Mouse (Mus musculus): ENCODE measurements at regions not wholly inside any gene's neighbourhood (a gene's known extent, or its start where the extent isn't known, plus 50 kb on each side); places are given as distances from the start of the nearest gene placed in this dataset.

GRCm38 (mm10) chr1:98174811-98175132 is 79.3 kb upstream of the Pam start:
- DNase-seq = no peak
- H3K4me1 ChIP-seq (ENCODE audit: control insufficient read depth, insufficient read depth, low read length) = no peaks in the 10 kb centered on the region
- H3K27ac ChIP-seq (ENCODE audit: insufficient read depth, low read depth, low read length) = no peak overlapping the region
- 86% methylated on average over 4 of the region's 4 CpGs for WGBS
- TF ChIP-seq CTCF (conservative IDR thresholded peaks at IDR 0.05; ENCODE audit: insufficient read depth, insufficient read length, low read depth, low read length) (no peak), POLR2A (IDR thresholded peaks at IDR 0.05; ENCODE audit: low read depth, low read length) (no peak)
- no peaks in the 10 kb centered on the region for H3K27me3 ChIP-seq (replicated peaks; ENCODE audit: control insufficient read depth, insufficient read depth, low read length)
- H3K36me3 ChIP-seq (ENCODE audit: control insufficient read depth, insufficient read depth, low read length) = no peaks in the 10 kb centered on the region
- no peak overlapping the region for H3K4me3 ChIP-seq (ENCODE audit: insufficient read depth, low read depth, low read length)

DNA sequence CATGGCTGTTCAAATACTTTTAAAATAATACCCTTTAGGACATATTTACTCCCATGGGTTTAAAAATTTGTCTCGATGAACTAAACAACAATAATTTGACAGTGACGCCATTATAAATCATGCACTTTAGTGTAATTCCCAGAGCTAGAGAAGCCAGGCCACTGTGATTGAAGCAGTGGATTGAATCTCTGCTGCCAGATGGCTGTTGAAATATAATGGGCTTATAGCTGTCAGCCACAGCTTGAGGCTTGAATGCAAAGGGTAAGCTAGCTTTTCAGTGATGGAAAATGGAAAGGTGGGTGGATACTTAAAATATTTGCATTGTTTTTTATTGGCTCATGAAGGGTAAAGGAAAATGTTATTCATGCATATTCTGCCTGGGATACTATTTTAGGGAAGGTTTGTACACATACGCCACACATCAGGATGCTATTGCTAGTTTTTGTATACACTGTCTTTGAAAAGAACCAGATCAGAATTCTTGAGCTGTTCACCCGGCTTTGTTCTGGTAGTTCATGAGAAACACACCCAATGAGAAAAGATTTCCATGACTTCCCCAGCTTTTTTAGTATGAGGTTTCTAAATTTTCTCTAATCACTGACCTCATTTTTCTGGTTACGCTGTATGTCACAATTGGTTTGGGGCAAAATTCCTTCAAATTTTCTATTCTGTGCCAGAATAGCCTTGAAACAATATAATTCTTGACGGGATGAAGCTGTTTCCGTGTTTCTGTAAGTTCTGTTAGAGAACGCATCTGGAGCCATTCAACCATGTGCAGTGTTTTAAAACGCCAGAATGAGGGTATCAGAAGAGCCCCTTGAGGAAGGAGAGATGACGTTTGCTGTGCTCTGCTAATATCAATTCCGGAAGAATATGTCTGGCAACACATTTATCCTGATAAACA is 78.7 kb upstream of the Pam start:
- WGBS = 75% methylated on average over 11 of the region's 11 CpGs
- no peaks in the 10 kb centered on the region for H3K4me1 ChIP-seq (ENCODE audit: control insufficient read depth, insufficient read depth, low read length)
- H3K4me3 ChIP-seq (ENCODE audit: insufficient read depth, low read depth, low read length) = no peak overlapping the region
- no peak for TF ChIP-seq CTCF (conservative IDR thresholded peaks at IDR 0.05; ENCODE audit: insufficient read depth, insufficient read length, low read depth, low read length)
- no peak for TF ChIP-seq POLR2A (IDR thresholded peaks at IDR 0.05; ENCODE audit: low read depth, low read length)
- no peak overlapping the region for H3K27ac ChIP-seq (ENCODE audit: insufficient read depth, low read depth, low read length)
- no peaks in the 10 kb centered on the region for H3K27me3 ChIP-seq (replicated peaks; ENCODE audit: control insufficient read depth, insufficient read depth, low read length)
- H3K36me3 ChIP-seq (ENCODE audit: control insufficient read depth, insufficient read depth, low read length) = no peaks in the 10 kb centered on the region
- no peak for DNase-seq

DNA sequence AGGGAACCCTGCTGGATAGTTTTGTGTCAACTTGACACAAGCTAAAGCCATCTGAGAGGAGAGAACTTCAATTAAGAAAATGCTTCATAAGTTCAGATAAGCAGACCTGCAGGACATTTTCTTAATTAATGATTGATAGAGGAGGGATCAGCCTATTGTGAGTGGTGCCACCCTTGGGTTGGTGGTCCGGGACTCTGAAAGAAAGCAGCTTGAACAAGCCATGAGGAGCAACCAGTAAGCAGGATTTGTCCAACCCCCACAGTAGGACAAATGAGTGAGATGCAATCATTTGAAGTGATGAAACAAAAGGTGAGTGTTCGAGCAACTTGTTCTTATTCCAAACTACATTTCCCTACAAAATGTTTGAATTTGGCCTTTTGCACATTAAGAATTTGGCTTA is 78.0 kb upstream of the Pam start:
- WGBS = 83% methylated on average over 2 of the region's 2 CpGs

DNA sequence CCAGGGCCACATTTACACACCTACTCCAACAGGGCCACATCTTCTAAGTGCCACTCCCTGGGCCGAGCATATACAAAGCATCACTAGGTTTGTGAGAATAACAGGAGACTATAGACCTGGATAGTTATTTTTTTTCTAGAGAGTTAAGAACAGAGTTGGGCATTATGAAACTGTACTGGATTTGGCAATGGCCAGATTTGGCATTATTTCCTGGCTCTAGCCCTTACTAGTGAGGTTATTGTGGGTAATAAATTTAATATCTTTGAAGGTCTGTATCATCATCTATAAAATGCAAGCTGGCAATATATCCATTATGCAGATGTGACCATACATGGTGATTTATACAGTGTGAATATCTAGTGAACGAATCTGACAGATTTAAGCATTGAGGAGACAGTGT is 75.8 kb upstream of the Pam start:
- H3K4me3 ChIP-seq (ENCODE audit: insufficient read depth, low read depth, low read length) = no peak overlapping the region
- no peaks in the 10 kb centered on the region for H3K36me3 ChIP-seq (ENCODE audit: control insufficient read depth, insufficient read depth, low read length)
- no peaks in the 10 kb centered on the region for H3K4me1 ChIP-seq (ENCODE audit: control insufficient read depth, insufficient read depth, low read length)
- 85% methylated on average over 2 of the region's 2 CpGs for whole genome bisulfite sequencing
- H3K27me3 ChIP-seq (replicated peaks; ENCODE audit: control insufficient read depth, insufficient read depth, low read length) = no peaks in the 10 kb centered on the region
- no peak overlapping the region for H3K27ac ChIP-seq (ENCODE audit: insufficient read depth, low read depth, low read length)
- DNase-seq = no peak
- TF ChIP-seq CTCF (conservative IDR thresholded peaks at IDR 0.05; ENCODE audit: insufficient read depth, insufficient read length, low read depth, low read length) (no peak), POLR2A (IDR thresholded peaks at IDR 0.05; ENCODE audit: low read depth, low read length) (no peak)

More for the DNA sequence above, 78.0 kb upstream of the Pam start:
- TF ChIP-seq POLR2A (IDR thresholded peaks at IDR 0.05; ENCODE audit: low read depth, low read length) (no peak), CTCF (conservative IDR thresholded peaks at IDR 0.05; ENCODE audit: insufficient read depth, insufficient read length, low read depth, low read length) (no peak)
- no peak overlapping the region for H3K27ac ChIP-seq (ENCODE audit: insufficient read depth, low read depth, low read length)
- H3K4me3 ChIP-seq (ENCODE audit: insufficient read depth, low read depth, low read length) = no peak overlapping the region
- H3K27me3 ChIP-seq (replicated peaks; ENCODE audit: control insufficient read depth, insufficient read depth, low read length) = no peaks in the 10 kb centered on the region
- no peak for DNase-seq
- H3K4me1 ChIP-seq (ENCODE audit: control insufficient read depth, insufficient read depth, low read length) = no peaks in the 10 kb centered on the region
- H3K36me3 ChIP-seq (ENCODE audit: control insufficient read depth, insufficient read depth, low read length) = no peaks in the 10 kb centered on the region

GRCm38 (mm10) chr1:98169352-98169751 is 73.9 kb upstream of the Pam start:
- TF ChIP-seq CTCF (conservative IDR thresholded peaks at IDR 0.05; ENCODE audit: insufficient read depth, insufficient read length, low read depth, low read length) (no peak), POLR2A (IDR thresholded peaks at IDR 0.05; ENCODE audit: low read depth, low read length) (no peak)
- H3K36me3 ChIP-seq (ENCODE audit: control insufficient read depth, insufficient read depth, low read length) = no peaks in the 10 kb centered on the region
- no peaks in the 10 kb centered on the region for H3K27me3 ChIP-seq (replicated peaks; ENCODE audit: control insufficient read depth, insufficient read depth, low read length)
- H3K4me1 ChIP-seq (ENCODE audit: control insufficient read depth, insufficient read depth, low read length) = no peaks in the 10 kb centered on the region
- no peak overlapping the region for H3K4me3 ChIP-seq (ENCODE audit: insufficient read depth, low read depth, low read length)
- DNase-seq = no peak
- H3K27ac ChIP-seq (ENCODE audit: insufficient read depth, low read depth, low read length) = no peak overlapping the region

DNA sequence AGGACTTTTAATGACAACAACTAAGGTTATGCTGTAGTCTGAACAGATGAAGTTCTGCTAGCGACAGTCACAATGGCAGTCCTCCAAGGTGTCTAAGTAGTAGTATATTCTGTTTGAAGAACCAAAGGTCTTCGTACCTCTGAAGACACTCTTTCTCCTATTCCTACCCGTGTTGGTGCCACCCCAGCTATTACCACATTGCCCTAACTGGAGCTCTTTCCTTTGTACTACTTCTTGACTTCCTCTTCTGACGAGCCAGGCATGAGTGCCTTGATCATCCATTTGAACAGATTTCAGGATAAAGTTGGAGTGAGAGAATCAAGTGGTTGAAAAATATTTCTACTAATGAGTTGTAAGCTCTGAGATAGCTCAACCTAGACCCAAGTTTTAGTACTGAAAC is 72.4 kb upstream of the Pam start:
- H3K4me3 ChIP-seq (ENCODE audit: insufficient read depth, low read depth, low read length) = no peak overlapping the region
- no peaks in the 10 kb centered on the region for H3K36me3 ChIP-seq (ENCODE audit: control insufficient read depth, insufficient read depth, low read length)
- no peak overlapping the region for H3K27ac ChIP-seq (ENCODE audit: insufficient read depth, low read depth, low read length)
- H3K4me1 ChIP-seq (ENCODE audit: control insufficient read depth, insufficient read depth, low read length) = no peaks in the 10 kb centered on the region
- DNase-seq = no peak
- WGBS = 81% methylated on average over 4 of the region's 4 CpGs
- no peaks in the 10 kb centered on the region for H3K27me3 ChIP-seq (replicated peaks; ENCODE audit: control insufficient read depth, insufficient read depth, low read length)
- no peak for TF ChIP-seq POLR2A (IDR thresholded peaks at IDR 0.05; ENCODE audit: low read depth, low read length)
- no peak for TF ChIP-seq CTCF (conservative IDR thresholded peaks at IDR 0.05; ENCODE audit: insufficient read depth, insufficient read length, low read depth, low read length)

DNA sequence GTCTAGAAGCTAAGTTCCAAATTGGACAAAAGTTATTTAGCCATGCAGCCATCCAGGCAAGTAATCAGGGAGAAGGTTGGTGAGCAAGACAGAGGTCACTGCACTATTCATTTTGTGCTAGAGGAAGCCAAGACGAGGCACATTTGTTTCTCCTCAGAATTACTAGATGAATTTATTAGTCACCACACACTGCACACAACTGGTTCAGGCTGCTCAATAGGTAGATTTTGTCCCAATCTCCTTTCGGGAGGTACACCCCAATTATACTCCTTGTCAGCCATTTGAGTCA is 67.1 kb upstream of the Pam start:
- Histone ChIP-seq H3K27ac (ENCODE audit: insufficient read depth, low read depth, low read length) (no peak overlapping the region), H3K36me3 (ENCODE audit: control insufficient read depth, insufficient read depth, low read length) (no peaks in the 10 kb centered on the region), H3K27me3 (replicated peaks; ENCODE audit: control insufficient read depth, insufficient read depth, low read length) (no peaks in the 10 kb centered on the region), H3K4me3 (ENCODE audit: insufficient read depth, low read depth, low read length) (no peak overlapping the region), H3K4me1 (ENCODE audit: control insufficient read depth, insufficient read depth, low read length) (no peaks in the 10 kb centered on the region)
- DNase-seq = peak; percentile 7
- 31% methylated on average over 2 of the region's 2 CpGs for WGBS
- TF ChIP-seq POLR2A (IDR thresholded peaks at IDR 0.05; ENCODE audit: low read depth, low read length) = no peak
